Mouse (Mus musculus) embryonic facial prominence, embryonic 15.5 days (tissue): ENCODE data around the gene Stac. TPM values are rescaled to one million over a fixed set of nuclear protein-coding genes. Genes with fewer than 3 reads are reported as not detected.

Source experiments
- ATAC-seq: fragments of 200-750 bp; cut with Nextera tagmentation; 2 replicates; pipeline ENCODE4 v1.8.0; 2017; ENCODE audit warnings: low read depth, moderate TSS enrichment; ENCODE audit not compliant: insufficient number of reproducible peaks, low FRiP score, low TSS enrichment
- H3K27ac ChIP-seq: fragments of 300-500 bp; sonication (generic); replicated peaks from 2 replicates; pipeline ENCODE4 v1.5.1; 2015; ENCODE audit warnings: mild to moderate bottlenecking, inconsistent platforms
- H3K27me3 ChIP-seq: fragments of 300-500 bp; sonication (generic); 2 replicates; pipeline ENCODE4 v1.6.1; 2015; ENCODE audit warnings: inconsistent platforms
- H3K36me3 ChIP-seq: fragments of 300-500 bp; sonication (generic); 2 replicates; pipeline ENCODE4 v1.6.1; 2015; ENCODE audit warnings: mild to moderate bottlenecking, inconsistent platforms
- H3K4me1 ChIP-seq: fragments of 300-500 bp; sonication (generic); 2 replicates; pipeline ENCODE4 v1.6.1; 2015; ENCODE audit warnings: inconsistent platforms
- H3K4me2 ChIP-seq: fragments of 300-500 bp; sonication (generic); replicated peaks from 2 replicates; pipeline ENCODE4 v1.6.1; 2015; ENCODE audit warnings: mild to moderate bottlenecking, inconsistent platforms
- H3K4me3 ChIP-seq: fragments of 300-500 bp; sonication (generic); replicated peaks from 2 replicates; pipeline ENCODE4 v1.5.1; 2015; ENCODE audit warnings: mild to moderate bottlenecking, inconsistent platforms
- H3K9ac ChIP-seq: fragments of 300-500 bp; sonication (generic); 2 replicates; pipeline ENCODE4 v1.6.1; 2015; ENCODE audit warnings: inconsistent platforms
- H3K9me3 ChIP-seq: fragments of 300-500 bp; sonication (generic); replicated peaks from 2 replicates; pipeline ENCODE4 v1.6.1; 2016; ENCODE audit warnings: inconsistent platforms
- WGBS: fragments of 180-500 bp; shearing (Covaris S2); methylation state at CpG from one replicate; pipeline ENCODE4 v1.1.7; 2015; 5-methylcytosine and 5-hydroxymethylcytosine counted together
- polyA plus RNA-seq: library from polyadenylated mRNA; unstranded; fragments of >200 nt; fragmentation: Nextera tagmentation; extraction: Ambion mirVana; gene quantifications from 2 replicates; pipeline ENCODE4 v1.2.1, GENCODE M21; 2015

Stac gene
- polyA plus RNA-seq, 1 experiment from 2014 or later, result 6.9 TPM

GRCm38 (mm10) chr9:111606603-111607002 is 83.5 kb downstream of the Stac start:
- Histone ChIP-seq H3K4me3 (no peak overlapping the region), H3K4me1 (no peaks in the 10 kb centered on the region), H3K4me2 (no peak overlapping the region), H3K9ac (no peak overlapping the region), H3K27me3 (no peaks in the 10 kb centered on the region), H3K9me3 (no peaks in the 10 kb centered on the region), H3K27ac (no peak overlapping the region), H3K36me3 (no peaks in the 10 kb centered on the region)
- no peak for ATAC-seq
- 85% methylated on average over 8 of the region's 8 CpGs for WGBS

GRCm38 (mm10) chr9:111587527-111587926 is 102.6 kb downstream of the Stac start:
- no peak for ATAC-seq
- no peaks in the 10 kb centered on the region for H3K4me1 ChIP-seq
- H3K27ac ChIP-seq, result no peak overlapping the region
- no peak overlapping the region for H3K9ac ChIP-seq
- 86% methylated on average over 2 of the region's 2 CpGs for WGBS
- no peak overlapping the region for H3K4me2 ChIP-seq
- no peaks in the 10 kb centered on the region for H3K9me3 ChIP-seq
- no peaks in the 10 kb centered on the region for H3K36me3 ChIP-seq
- H3K27me3 ChIP-seq, result no peaks in the 10 kb centered on the region
- no peak overlapping the region for H3K4me3 ChIP-seq

- Histone ChIP-seq H3K9ac (no peak overlapping the region), H3K4me3 (no peak overlapping the region), H3K4me1 (no peaks in the 10 kb centered on the region), H3K27ac (no peak overlapping the region), H3K27me3 (no peaks in the 10 kb centered on the region), H3K4me2 (no peak overlapping the region), H3K36me3 (no peaks in the 10 kb centered on the region), H3K9me3 (no peaks in the 10 kb centered on the region)
- no peak for ATAC-seq
- WGBS, result 49% methylated on average over 9 of the region's 9 CpGs
These were observed 111.4 kb downstream of the Stac start for GRCm38 (mm10) chr9:111578784-111579183.

GRCm38 (mm10) chr9:111577453-111577852 is 112.7 kb downstream of the Stac start:
- Histone ChIP-seq H3K4me2 (no peak overlapping the region), H3K9ac (no peak overlapping the region), H3K27ac (no peak overlapping the region), H3K36me3 (no peaks in the 10 kb centered on the region), H3K4me3 (no peak overlapping the region), H3K27me3 (no peaks in the 10 kb centered on the region), H3K4me1 (no peaks in the 10 kb centered on the region), H3K9me3 (no peaks in the 10 kb centered on the region)
- 81% methylated on average over 6 of the region's 6 CpGs for WGBS
- no peak for ATAC-seq

GRCm38 (mm10) chr9:111575889-111576288 is 114.3 kb downstream of the Stac start:
- no peaks in the 10 kb centered on the region for H3K4me1 ChIP-seq
- no peaks in the 10 kb centered on the region for H3K9me3 ChIP-seq
- H3K4me3 ChIP-seq, result no peak overlapping the region
- H3K4me2 ChIP-seq, result no peak overlapping the region
- no peak for ATAC-seq
- no peak overlapping the region for H3K27ac ChIP-seq
- 35% methylated on average over 4 of the region's 4 CpGs for WGBS
- no peak overlapping the region for H3K9ac ChIP-seq
- H3K27me3 ChIP-seq, result no peaks in the 10 kb centered on the region
- H3K36me3 ChIP-seq, result no peaks in the 10 kb centered on the region

- no peaks in the 10 kb centered on the region for H3K9me3 ChIP-seq
- no peak overlapping the region for H3K27ac ChIP-seq
- H3K9ac ChIP-seq, result no peak overlapping the region
- H3K27me3 ChIP-seq, result no peaks in the 10 kb centered on the region
- no peaks in the 10 kb centered on the region for H3K4me1 ChIP-seq
- 83% methylated on average over 5 of the region's 5 CpGs for WGBS
- ATAC-seq, result no peak
- no peaks in the 10 kb centered on the region for H3K36me3 ChIP-seq
- no peak overlapping the region for H3K4me2 ChIP-seq
- H3K4me3 ChIP-seq, result no peak overlapping the region
These were observed 116.3 kb downstream of the Stac start for GRCm38 (mm10) chr9:111573836-111574235.

- Histone ChIP-seq H3K4me2 (no peak overlapping the region), H3K4me1 (no peaks in the 10 kb centered on the region), H3K36me3 (no peaks in the 10 kb centered on the region), H3K4me3 (no peak overlapping the region), H3K27ac (no peak overlapping the region), H3K27me3 (no peaks in the 10 kb centered on the region), H3K9ac (no peak overlapping the region), H3K9me3 (no peaks in the 10 kb centered on the region)
- ATAC-seq, result no peak; the same call in 1 of the 2 replicates
- 79% methylated on average over 5 of the region's 5 CpGs for WGBS
These were observed 118.5 kb downstream of the Stac start for GRCm38 (mm10) chr9:111571619-111572018.

GRCm38 (mm10) chr9:111564176-111564575 is 126.0 kb downstream of the Stac start:
- Histone ChIP-seq H3K4me3 (no peak overlapping the region), H3K9ac (no peak overlapping the region), H3K4me2 (no peak overlapping the region), H3K27ac (no peak overlapping the region), H3K9me3 (no peaks in the 10 kb centered on the region), H3K27me3 (no peaks in the 10 kb centered on the region), H3K36me3 (no peaks in the 10 kb centered on the region), H3K4me1 (peaks cover 11% of the 10 kb centered on the region)
- ATAC-seq, result no peak
- 91% methylated on average over 6 of the region's 6 CpGs for WGBS

- Histone ChIP-seq H3K9ac (no peak overlapping the region), H3K4me3 (no peak overlapping the region), H3K27me3 (no peaks in the 10 kb centered on the region), H3K27ac (no peak overlapping the region), H3K4me1 (peaks cover 11% of the 10 kb centered on the region), H3K4me2 (no peak overlapping the region), H3K9me3 (no peaks in the 10 kb centered on the region), H3K36me3 (no peaks in the 10 kb centered on the region)
- WGBS, result 65% methylated on average over 7 of the region's 7 CpGs
- ATAC-seq, result no peak
These were observed 126.9 kb downstream of the Stac start for GRCm38 (mm10) chr9:111563226-111563625.

GRCm38 (mm10) chr9:111562217-111562988 is 127.7 kb downstream of the Stac start:
- ATAC-seq, result no peak
- WGBS, result 35% methylated on average over 19 of the region's 19 CpGs
- H3K4me1 ChIP-seq, result peaks cover 11% of the 10 kb centered on the region
- H3K4me3 ChIP-seq, result no peak overlapping the region
- H3K27me3 ChIP-seq, result no peaks in the 10 kb centered on the region
- H3K9ac ChIP-seq, result no peak overlapping the region
- no peaks in the 10 kb centered on the region for H3K9me3 ChIP-seq
- peak overlapping the region; percentile 22; the same call in 1 of the 2 replicates for H3K27ac ChIP-seq
- H3K36me3 ChIP-seq, result no peaks in the 10 kb centered on the region
- 0 out of 2 replicates have a peak overlapping the region, but pooled peaks have one; percentile 8 for H3K4me2 ChIP-seq

GRCm38 (mm10) chr9:111556699-111557098 is 133.4 kb downstream of the Stac start:
- H3K9me3 ChIP-seq, result no peaks in the 10 kb centered on the region
- no peak overlapping the region for H3K4me3 ChIP-seq
- ATAC-seq, result no peak
- H3K27me3 ChIP-seq, result no peaks in the 10 kb centered on the region
- H3K9ac ChIP-seq, result no peak overlapping the region
- H3K4me2 ChIP-seq, result no peak overlapping the region
- WGBS, result 40% methylated on average over 3 of the region's 3 CpGs
- H3K4me1 ChIP-seq, result no peaks in the 10 kb centered on the region
- H3K36me3 ChIP-seq, result no peaks in the 10 kb centered on the region
- H3K27ac ChIP-seq, result no peak overlapping the region

- Histone ChIP-seq H3K27ac (no peak overlapping the region), H3K4me3 (no peak overlapping the region), H3K9ac (no peak overlapping the region), H3K36me3 (no peaks in the 10 kb centered on the region), H3K27me3 (no peaks in the 10 kb centered on the region), H3K4me2 (no peak overlapping the region), H3K4me1 (no peaks in the 10 kb centered on the region), H3K9me3 (no peaks in the 10 kb centered on the region)
- ATAC-seq, result no peak
- WGBS, result 44% methylated on average over 3 of the region's 3 CpGs
These were observed 137.3 kb downstream of the Stac start for GRCm38 (mm10) chr9:111552865-111553264.
